21 mouse cellular contexts compared by ENCODE assay signal in the genomic region with DNA sequence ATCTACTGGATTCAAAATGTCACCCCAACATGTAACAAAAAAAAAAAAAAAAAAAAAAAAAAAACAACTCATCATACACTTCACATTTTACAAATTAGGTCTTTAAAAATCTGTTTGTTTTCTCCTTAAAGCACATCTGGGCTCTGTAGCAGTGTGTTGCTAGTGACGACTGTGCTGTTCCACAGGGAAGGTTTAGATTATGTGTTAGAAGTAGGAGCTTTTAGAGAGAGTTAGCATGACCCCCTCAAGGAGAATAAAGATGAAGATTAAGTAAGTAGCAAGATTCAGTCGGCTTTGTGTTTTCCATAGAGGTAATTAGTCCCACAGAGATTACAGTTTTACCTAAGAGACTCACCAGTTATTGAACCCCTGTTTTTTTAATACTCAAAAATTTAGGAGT. TPM values are rescaled to one million over a fixed set of nuclear protein-coding genes. Genes with fewer than 3 reads are reported as not detected.
DNase-seq lines count a peak whose midpoint lies in the region; ATAC-seq and TF ChIP-seq lines count a peak whose summit lies in the region.
"Had no signal": no experiment of that assay in that cellular context is flagged by ENCODE, and none has a peak within 500 bp of the region (broad histone marks: within the 10 kb centered on the region; RNA-seq: fewer than 3 reads in every experiment).

No protein-coding gene starts in this region.

- H3K9me3 ChIP-seq in midbrain, embryonic 11.5 days (ENCODE audit: control insufficient read depth, low read length): no peaks in the 10 kb centered on the region
- no peaks in the 10 kb centered on the region for H3K9me3 ChIP-seq in midbrain, embryonic 14.5 days (ENCODE audit: control insufficient read depth, low read length)
- no peaks in the 10 kb centered on the region for H3K9me3 ChIP-seq in hindbrain, embryonic 14.5 days (ENCODE audit: control insufficient read depth, low read length)
- H3K9me3 ChIP-seq: embryonic facial prominence, embryonic 12.5 days; hindbrain, embryonic 12.5 days had no signal

- no peaks in the 10 kb centered on the region for H3K27me3 ChIP-seq in midbrain, embryonic 11.5 days (ENCODE audit: control insufficient read depth, insufficient read depth, low read length)
- no peaks in the 10 kb centered on the region for H3K27me3 ChIP-seq in midbrain, embryonic 14.5 days (ENCODE audit: control insufficient read depth, insufficient read depth, low read length)
- no peaks in the 10 kb centered on the region for H3K27me3 ChIP-seq in hindbrain, embryonic 14.5 days (ENCODE audit: control insufficient read depth, insufficient read depth, low read length)
- H3K27me3 ChIP-seq: embryonic facial prominence, embryonic 12.5 days; hindbrain, embryonic 12.5 days had no signal

- no peak overlapping the region for H3K4me2 ChIP-seq in midbrain, embryonic 11.5 days
- H3K4me2 ChIP-seq in midbrain, embryonic 14.5 days (ENCODE audit: low read length): no peak overlapping the region
- H3K4me2 ChIP-seq in hindbrain, embryonic 14.5 days (replicated peaks): no peak overlapping the region
- H3K4me2 ChIP-seq: embryonic facial prominence, embryonic 12.5 days; heart, embryonic 11.5 days; hindbrain, embryonic 12.5 days had no signal

- H3K4me1 ChIP-seq in midbrain, embryonic 11.5 days (ENCODE audit: control insufficient read depth, insufficient read depth, low read length): no peaks in the 10 kb centered on the region
- 0 out of 2 replicates have a peak, but pooled peaks cover 3% of the 10 kb centered on the region for H3K4me1 ChIP-seq in midbrain, embryonic 14.5 days (ENCODE audit: control insufficient read depth, insufficient read depth, low read length)
- no peaks in the 10 kb centered on the region for H3K4me1 ChIP-seq in hindbrain, embryonic 14.5 days (replicated peaks; ENCODE audit: control insufficient read depth, insufficient read depth, low read length)
- H3K4me1 ChIP-seq: embryonic facial prominence, embryonic 12.5 days; hindbrain, embryonic 12.5 days had no signal

- no peak for TF ChIP-seq CTCF in gastrocnemius, adult 2 months (IDR thresholded peaks at IDR 0.05)

- ATAC-seq in midbrain, embryonic 11.5 days (ENCODE audit: low FRiP score): no peak
- ATAC-seq in midbrain, embryonic 14.5 days (ENCODE audit: low FRiP score, low TSS enrichment): no peak
- no peak for ATAC-seq in hindbrain, embryonic 14.5 days (ENCODE audit: low FRiP score)
- no peak for ATAC-seq in erythroblast, adult 5-6 weeks (replicated peaks; ENCODE audit: low FRiP score, poor library complexity, severe bottlenecking)
- ATAC-seq: activated CD4-positive, CD25-positive, alpha-beta regulatory T cell, adult 4 months; CD4-positive, CD25-positive, alpha-beta regulatory T cell, adult 4 months; forebrain, embryonic 14.5 days; forebrain, postnatal 0 days; hindbrain, embryonic 16.5 days had no signal

- no peak for DNase-seq in gastrocnemius, adult 2 months
- no peak for DNase-seq in gastrocnemius, postnatal 36 days
- peak; percentile 35 for DNase-seq in midbrain, embryonic 11.5 days (ENCODE audit: low spot score, missing footprints)
- DNase-seq in midbrain, embryonic 14.5 days: no peak
- peak; percentile 18 for DNase-seq in NIH3T3 (ENCODE audit: low read depth)
- no peak for DNase-seq in hindbrain, embryonic 14.5 days (ENCODE audit: low spot score)
- DNase-seq: adrenal gland, postnatal 25 days; cerebellum, adult 18-20 months; cerebellum, adult 9-10 months; cerebellum, postnatal 14 days; forebrain, postnatal 0 days; gastrocnemius, postnatal 25 days had no signal

- intact Hi-C loops in gastrocnemius, adult 2 months (cut with DNase I): no loop called here
- intact Hi-C loops in gastrocnemius, postnatal 36 days (cut with DNase I): no loop called here

- peaks cover 15% of the 10 kb centered on the region for H3K79me2 ChIP-seq in macrophage (ENCODE audit: inconsistent target)

- 77% methylated on average over 2 of the region's 2 CpGs for WGBS in midbrain, embryonic 11.5 days
- 61% methylated on average over 2 of the region's 2 CpGs for WGBS in midbrain, embryonic 14.5 days
- 57% methylated on average over 2 of the region's 2 CpGs for WGBS in macrophage (ENCODE audit: missing documents)
- WGBS in hindbrain, embryonic 14.5 days: 65% methylated on average over 2 of the region's 2 CpGs

- no peak overlapping the region for H3K4me3 ChIP-seq in gastrocnemius, adult 2 months
- H3K4me3 ChIP-seq in midbrain, embryonic 11.5 days (ENCODE audit: low read depth, low read length): no peak overlapping the region
- H3K4me3 ChIP-seq in midbrain, embryonic 14.5 days (replicated peaks; ENCODE audit: low read depth, low read length): no peak overlapping the region
- H3K4me3 ChIP-seq in macrophage (ENCODE audit: inconsistent target): no peak overlapping the region
- H3K4me3 ChIP-seq in hindbrain, embryonic 14.5 days (replicated peaks; ENCODE audit: low read length): no peak overlapping the region
- H3K4me3 ChIP-seq: embryonic facial prominence, embryonic 12.5 days; hindbrain, embryonic 12.5 days had no signal

- H3K27ac ChIP-seq in gastrocnemius, adult 2 months: peak overlapping the region; percentile 82
- H3K27ac ChIP-seq in midbrain, embryonic 11.5 days (ENCODE audit: low read depth, low read length): no peak overlapping the region
- H3K27ac ChIP-seq in midbrain, embryonic 14.5 days (replicated peaks; ENCODE audit: low read depth, low read length): no peak overlapping the region
- H3K27ac ChIP-seq in macrophage: peak overlapping the region; percentile 67
- H3K27ac ChIP-seq in hindbrain, embryonic 14.5 days: no peak overlapping the region
- H3K27ac ChIP-seq: embryonic facial prominence, embryonic 12.5 days; hindbrain, embryonic 12.5 days had no signal

- no peaks in the 10 kb centered on the region for H3K36me3 ChIP-seq in midbrain, embryonic 11.5 days (ENCODE audit: control insufficient read depth, insufficient read depth, low read length)
- no peaks in the 10 kb centered on the region for H3K36me3 ChIP-seq in midbrain, embryonic 14.5 days (ENCODE audit: control insufficient read depth, insufficient read depth, low read length)
- H3K36me3 ChIP-seq in macrophage (ENCODE audit: inconsistent target): no peaks in the 10 kb centered on the region
- no peaks in the 10 kb centered on the region for H3K36me3 ChIP-seq in hindbrain, embryonic 14.5 days (replicated peaks; ENCODE audit: control insufficient read depth, insufficient read depth)
- H3K36me3 ChIP-seq: embryonic facial prominence, embryonic 12.5 days; hindbrain, embryonic 12.5 days had no signal

- no peak overlapping the region for H3K9ac ChIP-seq in midbrain, embryonic 11.5 days (ENCODE audit: low read length)
- no peak overlapping the region for H3K9ac ChIP-seq in midbrain, embryonic 14.5 days (replicated peaks; ENCODE audit: low read length)
- H3K9ac ChIP-seq in hindbrain, embryonic 14.5 days: no peak overlapping the region
- H3K9ac ChIP-seq: embryonic facial prominence, embryonic 12.5 days; forebrain, postnatal 0 days; hindbrain, embryonic 12.5 days had no signal

RNA-seq across cellular contexts. Expression of a gene that starts 16.3 kb away (rescaled TPM):
- 10 to 100 TPM; 53.8 to 77.1 TPM for total RNA-seq in gastrocnemius, adult 2 months (2021)
- 10 to 100 TPM; 41.4 to 46.6 TPM for total RNA-seq in gastrocnemius, postnatal 36 days (2021)
- 15.9 and 23.0 TPM in 2 replicates for polyA plus RNA-seq in midbrain, embryonic 11.5 days (2014; fragmentation: Nextera tagmentation; extraction: Ambion mirVana)
- 11.0 and 17.9 TPM in 2 replicates for polyA plus RNA-seq in midbrain, embryonic 14.5 days (2014; fragmentation: Nextera tagmentation; extraction: Ambion mirVana)
- 10 to 100 TPM; 24.5 to 48.8 (median 31.1) TPM for total RNA-seq in macrophage (2018; cell fraction: chromatin; rRNA removed)
- 10 to 100 TPM; 11.1 to 18.2 (median 13.7) TPM for total RNA-seq in macrophage (2018; cell fraction: cytosol; rRNA removed)
- total RNA-seq in macrophage (2018; cell fraction: nucleus; rRNA removed): 10 to 100 TPM; 21.0 to 40.9 (median 26.7) TPM
- polyA plus RNA-seq in macrophage (2018): 14.7 to 24.2 TPM (median 16.8 TPM) in 3 replicates
- polyA plus RNA-seq in hindbrain, embryonic 14.5 days (2014; fragmentation: Nextera tagmentation; extraction: Ambion mirVana): 15.2 and 17.4 TPM in 2 replicates
- total RNA-seq in erythroblast, adult 5-6 weeks (2015; ENCODE audit: low replicate concordance): 13.4 and 23.6 TPM in 2 replicates
- total RNA-seq in erythroblast, adult 5-6 weeks (2017; ENCODE audit: low replicate concordance): 17.9 and 23.4 TPM in 2 replicates

Comparison
In these comparisons a context has a peak if more than half of its experiments do, and no peak if none do; other contexts are left out.
1. DNase-seq: peak in midbrain, embryonic 11.5 days (single experiment) and NIH3T3 (single experiment); none in gastrocnemius, adult 2 months (single experiment), gastrocnemius, postnatal 36 days (0 of 2), midbrain, embryonic 14.5 days (single experiment) and hindbrain, embryonic 14.5 days (single experiment).
2. H3K27ac ChIP-seq: peak in gastrocnemius, adult 2 months (single experiment) and macrophage (single experiment); none in midbrain, embryonic 11.5 days (single experiment), midbrain, embryonic 14.5 days (single experiment) and hindbrain, embryonic 14.5 days (single experiment).